Mouse (Mus musculus) ovary, postnatal 10 days (tissue): ENCODE results near the gene Cacng6.

Source experiments
- DNase-seq: peaks from one replicate; pipeline ENCODE4 v3.0.0; 2022; ENCODE audit warnings: low spot score

Cacng6 gene

DNA sequence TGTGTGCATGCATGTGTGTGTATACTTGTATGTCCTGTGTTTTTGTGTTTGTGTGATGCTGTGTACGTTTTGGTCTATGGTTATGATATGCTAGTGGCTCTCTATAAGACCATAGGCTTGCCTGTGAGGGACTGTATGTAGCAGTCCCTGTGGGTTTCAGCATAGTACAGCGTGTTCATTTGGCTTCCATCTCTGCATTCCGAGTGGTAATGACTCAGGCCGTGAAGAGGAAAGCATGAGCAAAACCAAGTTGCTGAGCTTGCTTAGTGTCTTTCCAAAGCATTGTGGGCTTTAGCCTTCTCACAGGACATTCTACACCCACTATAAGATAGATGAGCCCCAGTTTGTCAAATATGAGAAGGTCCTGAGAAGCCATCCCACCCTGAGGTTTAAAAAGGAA lies 39.3 kb downstream of the Cacng6 start:
- DNase-seq = no peak

DNA sequence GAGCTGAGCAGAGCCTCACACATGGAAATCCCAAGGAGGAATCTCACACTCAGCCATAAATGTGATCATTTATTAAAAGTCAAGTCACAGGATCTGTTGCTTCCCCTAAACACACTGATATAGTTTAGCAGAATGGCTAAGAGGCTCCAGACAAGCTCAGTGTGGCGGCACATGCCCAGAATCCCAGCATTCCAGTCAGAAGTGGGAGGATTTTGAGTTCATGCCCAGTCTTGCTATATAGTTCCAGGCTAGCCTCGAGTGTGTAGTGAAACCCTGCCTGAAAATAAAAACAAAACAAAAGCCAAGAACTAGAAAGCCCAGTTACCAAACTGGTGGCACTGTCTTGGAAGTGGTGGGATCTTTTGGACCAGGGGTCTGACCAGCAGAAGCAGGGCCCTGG lies 44.6 kb downstream of the Cacng6 start:
- DNase-seq = no peak

DNA sequence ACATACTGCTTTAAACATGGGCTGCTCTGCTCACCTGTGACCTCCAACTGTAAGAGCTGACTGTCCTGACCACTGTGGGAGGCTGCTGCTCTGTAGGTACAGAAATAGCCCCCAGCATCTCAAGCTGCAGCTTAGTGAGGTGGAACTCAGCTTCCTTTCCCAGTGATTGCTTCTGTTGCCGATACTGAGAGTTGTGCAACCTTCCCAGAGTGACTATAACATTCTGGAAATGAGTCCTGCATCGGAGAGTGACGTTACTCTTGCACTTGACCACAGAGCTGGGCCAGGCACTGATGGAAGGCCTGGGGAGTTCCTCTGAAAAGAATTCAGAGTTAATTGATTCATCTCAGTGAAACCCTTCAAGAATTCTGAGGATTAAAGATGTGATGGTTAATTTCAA lies 48.8 kb downstream of the Cacng6 start:
- DNase-seq = no peak

GRCm38 (mm10) chr7:3474291-3475080 lies 50.5 kb downstream of the Cacng6 start:
- DNase-seq = no peak

DNA sequence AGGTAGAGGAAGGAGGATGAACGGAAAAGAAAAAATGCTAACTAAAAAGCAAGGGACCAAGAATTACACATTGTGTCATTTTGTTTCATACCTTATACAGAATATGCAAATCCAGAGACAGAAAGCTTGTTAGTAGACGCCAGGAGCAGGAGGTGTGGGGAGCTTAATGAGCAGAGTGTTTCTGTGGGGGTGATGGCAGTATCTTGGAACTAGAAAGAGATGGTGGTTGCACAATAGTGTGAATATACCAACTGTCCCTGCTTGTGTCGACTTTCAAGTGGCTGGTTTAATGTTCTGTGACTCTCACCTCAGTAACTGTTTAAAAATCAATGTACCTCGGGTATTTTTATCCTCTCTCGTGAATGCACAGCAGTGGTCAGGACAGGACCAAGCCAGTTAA lies 52.7 kb downstream of the Cacng6 start:
- no peak for DNase-seq

DNA sequence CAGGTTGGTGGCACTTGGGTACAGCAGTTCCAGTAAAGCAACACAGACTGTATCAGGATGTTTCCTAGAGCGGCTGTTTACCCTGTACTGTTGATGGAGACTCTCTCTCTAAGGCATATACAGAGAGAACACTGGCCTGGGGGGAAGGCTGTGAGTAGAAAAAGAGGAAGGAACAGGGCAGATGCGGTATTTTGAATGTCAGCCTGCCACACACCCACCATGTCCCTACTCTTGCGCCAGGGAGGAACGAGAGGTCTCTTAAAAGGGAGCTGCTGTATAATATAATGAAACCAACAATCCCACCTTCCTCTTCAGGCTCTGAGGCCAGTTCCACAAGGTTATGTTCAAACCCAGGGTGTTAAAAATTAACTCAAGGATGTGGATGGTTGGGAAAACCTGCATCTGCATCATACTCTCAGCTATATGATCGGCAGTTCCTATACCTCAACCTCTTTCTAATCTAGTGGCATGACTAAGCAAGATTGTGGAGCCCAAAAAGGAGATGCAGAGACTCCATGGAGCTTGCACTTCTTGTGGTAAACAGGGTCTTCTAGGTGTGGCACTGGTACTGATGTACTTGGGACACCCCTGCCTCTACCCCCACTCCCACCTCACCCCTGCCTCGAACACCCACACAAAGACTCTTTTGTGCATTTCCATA lies 58.1 kb downstream of the Cacng6 start:
- DNase-seq = no peak
